Mouse (Mus musculus): ENCODE data around the gene Mtcl1.

Gene Mtcl1

GRCm38 (mm10) chr17:66331207-66331606 lies 118.3 kb downstream of the Mtcl1 start:
- no peak for DNase-seq (ENCODE audit: low read depth in 1 of 2, low spot score in 2 of 2)

GRCm38 (mm10) chr17:66326552-66327045 lies 123.0 kb downstream of the Mtcl1 start:
- no peak for DNase-seq (ENCODE audit: low read depth in 1 of 2, low spot score in 2 of 2)

- no peak for DNase-seq (ENCODE audit: low read depth in 1 of 2, low spot score in 2 of 2)
Observed at GRCm38 (mm10) chr17:66326204-66326545, 123.4 kb downstream of the Mtcl1 start.

- no peak for DNase-seq (ENCODE audit: low read depth in 1 of 2, low spot score in 2 of 2)
Observed at GRCm38 (mm10) chr17:66325440-66326203, 123.9 kb downstream of the Mtcl1 start.

DNA sequence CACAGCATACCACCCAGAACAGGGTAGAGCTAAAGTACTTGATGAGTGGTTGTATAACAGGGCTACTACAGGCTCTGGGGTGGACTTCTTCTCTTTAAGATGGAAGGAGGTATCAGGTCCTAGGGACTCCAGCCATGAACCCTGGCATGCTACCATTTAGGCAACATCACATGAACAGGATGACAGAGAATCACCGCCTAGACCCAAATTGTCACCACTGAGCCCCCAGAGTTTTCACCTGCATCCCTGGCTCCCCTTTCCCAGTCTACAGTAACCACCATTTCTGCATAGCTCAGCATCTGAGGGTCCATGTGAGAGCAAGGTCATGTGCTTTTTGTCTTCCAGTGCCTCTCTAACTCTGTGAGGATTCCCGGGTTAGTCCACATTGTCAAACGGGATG lies 124.7 kb downstream of the Mtcl1 start:
- no peak for DNase-seq (ENCODE audit: low read depth in 1 of 2, low spot score in 2 of 2)

- no peak for DNase-seq (ENCODE audit: low read depth in 1 of 2, low spot score in 2 of 2)
Observed at GRCm38 (mm10) chr17:66322646-66323255, 126.8 kb downstream of the Mtcl1 start.

DNA sequence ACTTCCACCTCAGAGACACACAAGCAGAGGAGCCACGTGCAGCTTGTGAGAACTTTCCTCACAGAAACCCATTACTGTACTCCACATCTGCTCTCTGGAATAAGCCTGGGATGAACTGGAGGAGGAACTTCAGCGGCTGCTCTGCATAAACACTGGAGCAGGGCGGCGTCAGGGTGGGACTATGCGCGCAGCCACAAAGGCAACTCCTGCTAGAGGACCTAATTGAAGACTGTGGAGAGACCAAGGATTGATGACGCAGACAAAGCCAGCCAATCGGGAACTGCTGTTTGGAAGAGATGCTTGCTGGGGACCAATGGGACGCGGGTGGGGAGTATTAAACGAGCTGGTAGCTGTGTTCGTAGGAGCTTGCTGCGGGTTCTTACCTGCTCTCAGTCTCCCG lies 127.6 kb downstream of the Mtcl1 start:
- DNase-seq (ENCODE audit: low read depth in 1 of 2, low spot score in 2 of 2) = no peak

DNA sequence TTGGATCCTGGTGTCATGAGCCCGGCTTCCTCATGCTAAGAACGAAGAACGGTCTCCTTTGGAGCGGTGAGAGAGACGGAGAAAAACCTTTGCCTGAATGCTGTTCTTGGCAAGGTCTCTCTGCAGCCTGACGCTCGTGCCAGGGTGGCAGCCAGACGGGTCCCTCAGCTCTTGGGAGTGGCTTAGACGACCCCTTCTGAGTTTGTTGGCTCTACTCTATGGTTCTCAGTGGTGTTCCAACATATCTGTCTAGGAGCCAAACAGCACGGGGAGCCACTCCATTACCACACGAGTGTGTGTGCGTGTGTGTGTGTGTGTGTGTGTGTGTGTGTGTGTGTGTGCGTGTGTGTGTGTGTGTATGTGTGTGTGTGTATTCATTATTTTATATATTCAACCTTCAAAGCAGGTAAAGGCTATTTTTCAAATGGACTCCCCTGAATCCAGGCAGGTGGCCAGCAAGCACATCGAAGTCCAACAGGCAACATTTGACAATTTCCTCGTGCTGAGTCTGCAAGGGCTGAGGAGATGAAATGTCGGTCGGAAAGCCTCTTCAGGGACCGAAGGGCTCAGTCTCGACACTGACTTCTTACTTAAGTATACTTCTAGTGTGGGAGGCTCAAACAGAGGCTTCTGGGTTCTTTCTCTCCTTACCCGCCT lies 128.7 kb downstream of the Mtcl1 start:
- DNase-seq (ENCODE audit: low read depth in 1 of 2, low spot score in 2 of 2) = no peak

GRCm38 (mm10) chr17:66318031-66318430 lies 131.5 kb downstream of the Mtcl1 start:
- no peak for DNase-seq (ENCODE audit: low read depth in 1 of 2, low spot score in 2 of 2)

- no peak for DNase-seq (ENCODE audit: low read depth in 1 of 2, low spot score in 2 of 2)
Observed at GRCm38 (mm10) chr17:66317576-66317975, 132.0 kb downstream of the Mtcl1 start.

- no peak for DNase-seq (ENCODE audit: low read depth in 1 of 2, low spot score in 2 of 2)
Observed at GRCm38 (mm10) chr17:66317156-66317555, 132.4 kb downstream of the Mtcl1 start.

- no peak for DNase-seq (ENCODE audit: low read depth in 1 of 2, low spot score in 2 of 2)
Observed at GRCm38 (mm10) chr17:66315451-66315850, 134.1 kb downstream of the Mtcl1 start.

- DNase-seq (ENCODE audit: low read depth in 1 of 2, low spot score in 2 of 2) = no peak
Observed at GRCm38 (mm10) chr17:66314566-66315285, 134.8 kb downstream of the Mtcl1 start.

- DNase-seq (ENCODE audit: low read depth in 1 of 2, low spot score in 2 of 2) = no peak
Observed at GRCm38 (mm10) chr17:66301906-66302305, 147.6 kb downstream of the Mtcl1 start.

GRCm38 (mm10) chr17:66301267-66301666 lies 148.3 kb downstream of the Mtcl1 start:
- no peak for DNase-seq (ENCODE audit: low read depth in 1 of 2, low spot score in 2 of 2)

- no peak for DNase-seq (ENCODE audit: low read depth in 1 of 2, low spot score in 2 of 2)
Observed at GRCm38 (mm10) chr17:66297721-66298120, 151.8 kb downstream of the Mtcl1 start.

GRCm38 (mm10) chr17:66293581-66293980 lies 156.0 kb downstream of the Mtcl1 start:
- no peak for DNase-seq (ENCODE audit: low read depth in 1 of 2, low spot score in 2 of 2)

GRCm38 (mm10) chr17:66289894-66290293 lies 159.7 kb downstream of the Mtcl1 start:
- no peak for DNase-seq (ENCODE audit: low read depth in 1 of 2, low spot score in 2 of 2)

All from monocyte, adult 2 months (primary cell).